Mouse (Mus musculus): Measurements from ENCODE around the gene Ikbke.

DNA sequence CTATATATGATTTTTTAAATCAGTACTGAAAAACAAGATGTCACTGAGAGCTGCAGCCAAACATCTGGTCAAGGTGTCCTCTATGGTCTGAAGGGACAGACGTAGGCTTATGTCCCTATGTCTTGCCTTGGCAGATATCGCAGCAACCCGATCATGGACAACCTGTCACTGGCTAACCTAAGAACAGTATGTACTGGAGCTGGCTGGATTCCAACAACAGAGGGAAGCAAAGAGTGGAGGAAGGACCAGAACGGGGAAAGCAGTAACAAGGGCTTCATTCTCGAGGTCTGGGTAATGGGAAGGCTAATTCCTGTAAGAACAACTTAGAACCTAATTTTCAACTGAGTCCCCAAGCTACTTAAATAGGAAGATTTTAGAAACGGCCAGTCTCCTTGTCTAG, 9.5 kb upstream of the Ikbke start:
- TF ChIP-seq CHD2 (IDR thresholded peaks at IDR 0.05; ENCODE audit: low read depth, low read length) = no peak
- TF ChIP-seq ZNF384 (IDR thresholded peaks at IDR 0.05; ENCODE audit: low read depth, low read length) = no peak
- no peak for TF ChIP-seq MAFK (IDR thresholded peaks at IDR 0.05; ENCODE audit: insufficient read depth, low read depth, low read length)
- TF ChIP-seq ZC3H11A (IDR thresholded peaks at IDR 0.05; ENCODE audit: borderline replicate concordance, low read depth, low read length) = no peak
- no peak for TF ChIP-seq HCFC1 (IDR thresholded peaks at IDR 0.05; ENCODE audit: borderline replicate concordance, insufficient read depth, low read length)
